Mouse (Mus musculus) telencephalon, adult 2 months (tissue): ENCODE results near the gene Gm4737.
A peak's percentile ranks its signal among the peaks of the same experiment; 100 is the strongest.
"Not testable (repeated sequence)": the region's sequence is repeated elsewhere in the genome, so short reads cannot be mapped to it uniquely, and the experiment has no call there.

ENCODE experiments used
- DNase-seq: peaks from one replicate; pipeline ENCODE4 v3.0.0-alpha.2; 2011; ENCODE audit warnings: low read depth, low spot score

The Gm4737 gene

GRCm38 (mm10) chr16:46154832-46155231 is at the start of gene Gm4737:
Gm4737 (minus strand) TSS chr16:46155077.
- DNase-seq, result not testable (repeated sequence)

- DNase-seq, result no peak
These were observed 40.9 kb upstream of the Gm4737 start for GRCm38 (mm10) chr16:46195792-46196191.

GRCm38 (mm10) chr16:46183096-46183495 is 28.2 kb upstream of the Gm4737 start:
- no peak for DNase-seq

- DNase-seq, result no peak
These were observed 23.4 kb upstream of the Gm4737 start for GRCm38 (mm10) chr16:46178121-46178801.

- peak; percentile 48 for DNase-seq
These were observed 18.2 kb upstream of the Gm4737 start for GRCm38 (mm10) chr16:46173039-46173438.

- no peak for DNase-seq
These were observed 12.1 kb upstream of the Gm4737 start for GRCm38 (mm10) chr16:46166971-46167370.

- DNase-seq, result peak; percentile 26
These were observed 10.4 kb upstream of the Gm4737 start for GRCm38 (mm10) chr16:46165305-46165704.

GRCm38 (mm10) chr16:46151141-46151540 is 3.7 kb downstream of the Gm4737 start:
- DNase-seq, result no peak

- peak; percentile 22 for DNase-seq
These were observed 6.1 kb downstream of the Gm4737 start for GRCm38 (mm10) chr16:46148661-46149341.

- no peak for DNase-seq
These were observed 7.9 kb downstream of the Gm4737 start for GRCm38 (mm10) chr16:46146962-46147361.

GRCm38 (mm10) chr16:46122238-46122637 is 32.6 kb downstream of the Gm4737 start:
- no peak for DNase-seq

- DNase-seq, result no peak
These were observed 33.5 kb downstream of the Gm4737 start for GRCm38 (mm10) chr16:46121420-46121819.

- DNase-seq, result no peak
These were observed 34.3 kb downstream of the Gm4737 start for GRCm38 (mm10) chr16:46120607-46121006.

- DNase-seq, result no peak
These were observed 34.9 kb downstream of the Gm4737 start, which contains the start of gene Cd96 for GRCm38 (mm10) chr16:46120020-46120419. Cd96 (minus strand) TSS chr16:46120251.

- DNase-seq, result no peak
These were observed 37.2 kb downstream of the Gm4737 start for GRCm38 (mm10) chr16:46117645-46118044.

GRCm38 (mm10) chr16:46114727-46115126 is 40.1 kb downstream of the Gm4737 start:
- DNase-seq, result no peak

GRCm38 (mm10) chr16:46109536-46109935 is 45.3 kb downstream of the Gm4737 start:
- peak; percentile 16 for DNase-seq

- DNase-seq, result no peak
These were observed 47.4 kb downstream of the Gm4737 start for GRCm38 (mm10) chr16:46107431-46107830.

- no peak for DNase-seq
These were observed 50.4 kb downstream of the Gm4737 start for GRCm38 (mm10) chr16:46104491-46104890.
